11 mouse cellular contexts compared by ENCODE assay signal in the genomic region with DNA sequence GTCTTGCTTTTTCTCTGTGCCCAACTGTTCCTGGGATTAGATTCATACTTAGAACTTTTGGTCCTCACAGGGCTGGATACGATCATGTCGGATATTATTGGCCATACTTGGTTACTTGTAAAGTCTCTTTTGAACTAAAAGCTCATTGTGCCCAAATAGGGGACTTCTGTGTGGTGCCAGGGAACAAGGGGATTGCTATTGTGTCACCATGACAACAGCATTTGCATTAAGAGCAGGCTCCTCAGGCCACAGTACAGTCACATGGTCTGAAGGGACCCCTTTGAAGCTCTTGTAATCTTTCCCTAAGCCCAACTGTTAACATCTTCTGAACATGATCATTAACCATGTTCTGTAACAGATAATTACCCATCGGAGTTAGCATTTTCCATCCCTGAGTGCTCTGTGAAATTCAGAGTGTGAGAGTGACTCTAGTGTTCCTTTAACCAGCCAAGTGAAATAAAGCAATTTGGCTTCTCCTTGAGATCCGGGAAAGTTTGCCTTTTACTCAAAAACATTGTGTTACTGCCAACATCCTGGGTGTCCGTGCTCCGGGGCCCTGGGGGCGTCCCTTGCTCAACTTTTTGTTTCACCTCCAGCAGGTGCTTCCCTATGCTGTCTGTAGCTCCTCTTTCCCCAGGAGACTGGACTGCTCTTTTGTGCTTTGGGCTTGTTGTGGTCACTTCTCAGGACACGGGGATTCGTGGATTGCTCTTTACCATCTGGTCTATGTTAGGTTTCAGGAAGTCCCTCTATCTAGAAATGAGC.
DNase-seq lines count a peak whose midpoint lies in the region; ATAC-seq and TF ChIP-seq lines count a peak whose summit lies in the region.
"Had no signal": no experiment of that assay in that cellular context is flagged by ENCODE, and none has a peak within 500 bp of the region (broad histone marks: within the 10 kb centered on the region; RNA-seq: fewer than 3 reads in every experiment).

No protein-coding gene starts in this region.

- ATAC-seq in lung, embryonic 14.5 days (ENCODE audit: insufficient read depth): no peak
- ATAC-seq in forebrain, postnatal 0 days: peak; percentile 81
- peak; percentile 73; the same call in 1 of the 2 replicates for ATAC-seq in neural tube, embryonic 15.5 days (ENCODE audit: low FRiP score)
- no peak for ATAC-seq in liver, embryonic 11.5 days (replicated peaks; ENCODE audit: low FRiP score)

- H3K9me3 ChIP-seq in lung, embryonic 14.5 days (ENCODE audit: low read depth, low read length): no peaks in the 10 kb centered on the region
- no peaks in the 10 kb centered on the region for H3K9me3 ChIP-seq in forebrain, postnatal 0 days (ENCODE audit: low read length)
- H3K9me3 ChIP-seq in midbrain, embryonic 10.5 days (replicated peaks): no peaks in the 10 kb centered on the region
- H3K9me3 ChIP-seq in neural tube, embryonic 15.5 days (replicated peaks): no peaks in the 10 kb centered on the region
- no peaks in the 10 kb centered on the region for H3K9me3 ChIP-seq in liver, embryonic 11.5 days (ENCODE audit: control insufficient read depth, low read length)

- peak; percentile 37 for DNase-seq in lung, embryonic 14.5 days
- DNase-seq in lung, adult 2 months: no peak
- peak; percentile 48 for DNase-seq in forebrain, postnatal 0 days
- DNase-seq in midbrain, embryonic 10.5 days (ENCODE audit: low spot score): peak; percentile 63
- DNase-seq in thymus, postnatal 10 days (ENCODE audit: low spot score in 2 of 2): no peak
- DNase-seq in liver, embryonic 11.5 days (ENCODE audit: low spot score): no peak
- DNase-seq in left cerebral cortex, adult 9 months (ENCODE audit: low spot score in 2 of 2): no peak
- DNase-seq: adrenal gland, adult 2 months; cerebellum, adult 8-10 months; thymus, postnatal 4 days had no signal

- no peak overlapping the region for H3K4me3 ChIP-seq in lung, embryonic 14.5 days (ENCODE audit: low read depth, low read length)
- no peak overlapping the region for H3K4me3 ChIP-seq in lung, adult 2 months (replicated peaks; ENCODE audit: extremely low read depth, low read depth, low read length)
- H3K4me3 ChIP-seq in forebrain, postnatal 0 days (ENCODE audit: low read depth, low read length): no peak overlapping the region
- H3K4me3 ChIP-seq in midbrain, embryonic 10.5 days: no peak overlapping the region
- H3K4me3 ChIP-seq in neural tube, embryonic 15.5 days (replicated peaks): no peak overlapping the region
- no peak overlapping the region for H3K4me3 ChIP-seq in liver, embryonic 11.5 days (ENCODE audit: low read depth, low read length)

- H3K27me3 ChIP-seq in lung, embryonic 14.5 days (ENCODE audit: insufficient read depth, low read length): no peaks in the 10 kb centered on the region
- no peaks in the 10 kb centered on the region for H3K27me3 ChIP-seq in forebrain, postnatal 0 days (ENCODE audit: insufficient read depth, low read length)
- peaks cover 28% of the 10 kb centered on the region for H3K27me3 ChIP-seq in midbrain, embryonic 10.5 days (ENCODE audit: low read depth, poor library complexity, severe bottlenecking)
- no peaks in the 10 kb centered on the region for H3K27me3 ChIP-seq in neural tube, embryonic 15.5 days (replicated peaks)
- no peaks in the 10 kb centered on the region for H3K27me3 ChIP-seq in liver, embryonic 11.5 days (replicated peaks; ENCODE audit: control insufficient read depth, insufficient read depth, low read length)

- no peak for TF ChIP-seq POLR2A in lung, adult 2 months (IDR thresholded peaks at IDR 0.05; ENCODE audit: borderline replicate concordance, extremely low read depth, low read depth, low read length)

- 50% methylated on average over 9 of the region's 9 CpGs for WGBS in lung, embryonic 14.5 days
- 49% methylated on average over 9 of the region's 9 CpGs for WGBS in lung, adult 2 months
- WGBS in forebrain, postnatal 0 days: 11% methylated on average over 9 of the region's 9 CpGs
- WGBS in midbrain, embryonic 10.5 days: 23% methylated on average over 9 of the region's 9 CpGs
- 10% methylated on average over 9 of the region's 9 CpGs for WGBS in neural tube, embryonic 15.5 days
- 64% methylated on average over 9 of the region's 9 CpGs for WGBS in liver, embryonic 11.5 days

- H3K36me3 ChIP-seq in lung, embryonic 14.5 days (ENCODE audit: insufficient read depth): no peaks in the 10 kb centered on the region
- H3K36me3 ChIP-seq in forebrain, postnatal 0 days (ENCODE audit: insufficient read depth): no peaks in the 10 kb centered on the region
- no peaks in the 10 kb centered on the region for H3K36me3 ChIP-seq in midbrain, embryonic 10.5 days
- no peaks in the 10 kb centered on the region for H3K36me3 ChIP-seq in neural tube, embryonic 15.5 days
- H3K36me3 ChIP-seq in liver, embryonic 11.5 days (ENCODE audit: control insufficient read depth, insufficient read depth, low read length): no peaks in the 10 kb centered on the region

- H3K9ac ChIP-seq in lung, embryonic 14.5 days: no peak overlapping the region
- no peak overlapping the region for H3K9ac ChIP-seq in forebrain, postnatal 0 days
- H3K9ac ChIP-seq in neural tube, embryonic 15.5 days (replicated peaks): no peak overlapping the region
- H3K9ac ChIP-seq in liver, embryonic 11.5 days (ENCODE audit: low read depth, low read length): no peak overlapping the region

- H3K4me1 ChIP-seq in lung, embryonic 14.5 days (ENCODE audit: insufficient read depth): 0 out of 2 replicates have a peak, but pooled peaks cover 6% of the 10 kb centered on the region
- H3K4me1 ChIP-seq in lung, adult 2 months (ENCODE audit: control insufficient read depth, insufficient read depth, low read length): 0 out of 2 replicates have a peak, but pooled peaks cover 2% of the 10 kb centered on the region
- no peaks in the 10 kb centered on the region for H3K4me1 ChIP-seq in forebrain, postnatal 0 days (ENCODE audit: insufficient read depth)
- peaks cover 48% of the 10 kb centered on the region for H3K4me1 ChIP-seq in midbrain, embryonic 10.5 days
- peaks cover 25% of the 10 kb centered on the region for H3K4me1 ChIP-seq in neural tube, embryonic 15.5 days
- no peaks in the 10 kb centered on the region for H3K4me1 ChIP-seq in liver, embryonic 11.5 days (replicated peaks; ENCODE audit: control insufficient read depth, insufficient read depth, low read length)

- no peak overlapping the region for H3K27ac ChIP-seq in lung, embryonic 14.5 days (ENCODE audit: low read depth)
- H3K27ac ChIP-seq in forebrain, postnatal 0 days (ENCODE audit: low read depth, low read length): no peak overlapping the region
- peak overlapping the region; percentile 77 for H3K27ac ChIP-seq in midbrain, embryonic 10.5 days (replicated peaks)
- no peak overlapping the region; the same call in 1 of the 2 replicates for H3K27ac ChIP-seq in neural tube, embryonic 15.5 days (replicated peaks)
- H3K27ac ChIP-seq in liver, embryonic 11.5 days (ENCODE audit: low read depth, low read length): no peak overlapping the region

- no peak for TF ChIP-seq CTCF in lung, embryonic 14.5 days (IDR thresholded peaks at IDR 0.05; ENCODE audit: low read depth)
- no peak for TF ChIP-seq CTCF in lung, adult 2 months (IDR thresholded peaks at IDR 0.05; ENCODE audit: insufficient read depth, low read length)
- no peak for TF ChIP-seq CTCF in forebrain, postnatal 0 days (IDR thresholded peaks at IDR 0.05; ENCODE audit: low read depth)

- no peak overlapping the region for H3K4me2 ChIP-seq in lung, embryonic 14.5 days
- no peak overlapping the region for H3K4me2 ChIP-seq in forebrain, postnatal 0 days (ENCODE audit: low read depth)
- H3K4me2 ChIP-seq in neural tube, embryonic 15.5 days: no peak overlapping the region
- H3K4me2 ChIP-seq in liver, embryonic 11.5 days: no peak overlapping the region

Comparison
In these comparisons a context has a peak if more than half of its experiments do, and no peak if none do; other contexts are left out.
1. DNase-seq: peak in lung, embryonic 14.5 days (single experiment), forebrain, postnatal 0 days (single experiment) and midbrain, embryonic 10.5 days (single experiment); none in lung, adult 2 months (single experiment), thymus, postnatal 10 days (0 of 2), liver, embryonic 11.5 days (single experiment) and left cerebral cortex, adult 9 months (0 of 2).
2. ATAC-seq: peak in forebrain, postnatal 0 days (single experiment) and neural tube, embryonic 15.5 days (single experiment); none in lung, embryonic 14.5 days (single experiment) and liver, embryonic 11.5 days (single experiment).